In genomic region chr9:77673218-77673617, GRCm38 (mm10) we compare ENCODE assay signal across 20 mouse cellular contexts. TPM values are rescaled to one million over a fixed set of nuclear protein-coding genes. Genes with fewer than 3 reads are reported as not detected.
"Had no signal": no experiment of that assay in that cellular context is flagged by ENCODE, and none has a peak within 500 bp of the region (broad histone marks: within the 10 kb centered on the region; RNA-seq: fewer than 3 reads in every experiment).

No protein-coding gene starts in this region.

- DNase-seq: kidney, postnatal 10 days; layer of hippocampus, postnatal 36 days; left cerebral cortex, postnatal 4 days; liver, postnatal 0 days; lung, embryonic 14.5 days; right cerebral cortex, postnatal 14 days; right cerebral cortex, postnatal 4 days; thymus, adult 2 months; thymus, postnatal 14 days had no signal

- H3K27me3 ChIP-seq: kidney, embryonic 15.5 days; limb, embryonic 12.5 days; limb, embryonic 15.5 days; midbrain, embryonic 13.5 days had no signal

- H3K4me1 ChIP-seq: kidney, embryonic 15.5 days; limb, embryonic 12.5 days; limb, embryonic 15.5 days; midbrain, embryonic 13.5 days had no signal

- ATAC-seq: intestine, postnatal 0 days; liver, postnatal 0 days; lung, postnatal 0 days; midbrain, embryonic 13.5 days had no signal

- H3K36me3 ChIP-seq: kidney, embryonic 15.5 days; limb, embryonic 12.5 days; limb, embryonic 15.5 days; midbrain, embryonic 13.5 days had no signal

- H3K27ac ChIP-seq: kidney, embryonic 15.5 days; left cerebral cortex, adult 2 months; limb, embryonic 12.5 days; limb, embryonic 15.5 days; liver, embryonic 14.5 days; macrophage; midbrain, embryonic 13.5 days; stomach, postnatal 0 days had no signal

- H3K4me3 ChIP-seq: kidney, embryonic 15.5 days; left cerebral cortex, adult 2 months; limb, embryonic 12.5 days; limb, embryonic 15.5 days; midbrain, embryonic 13.5 days had no signal

- H3K9me3 ChIP-seq: kidney, embryonic 15.5 days; limb, embryonic 15.5 days had no signal

RNA-seq across cellular contexts. Expression of gene Klhl31, which starts 36.9 kb away (rescaled TPM):
- total RNA-seq: megakaryocyte, adult 5-6 weeks had no signal
- polyA plus RNA-seq: intestine, postnatal 0 days; macrophage had no signal
